Mouse (Mus musculus): Measurements from ENCODE around the gene Slc22a8.

The Slc22a8 gene

GRCm38 (mm10) chr19:8590954-8591353 lies at the start of gene Slc22a8:
Gene Slc22a8 (plus strand): TSS chr19:8591254.
- no peak for DNase-seq (ENCODE audit: low read depth, low spot score)

- no peak for DNase-seq (ENCODE audit: low read depth, low spot score)
Observed at GRCm38 (mm10) chr19:8558897-8559296, 32.2 kb upstream of the Slc22a8 start.

GRCm38 (mm10) chr19:8564021-8564420 lies 27.0 kb upstream of the Slc22a8 start:
- DNase-seq (ENCODE audit: low read depth, low spot score): no peak

- DNase-seq (ENCODE audit: low read depth, low spot score): no peak
Observed at GRCm38 (mm10) chr19:8564469-8564868, 26.6 kb upstream of the Slc22a8 start.

GRCm38 (mm10) chr19:8565262-8565661 lies 25.8 kb upstream of the Slc22a8 start:
- no peak for DNase-seq (ENCODE audit: low read depth, low spot score)

- DNase-seq (ENCODE audit: low read depth, low spot score): peak; percentile 54
Observed at GRCm38 (mm10) chr19:8565985-8566384, 25.1 kb upstream of the Slc22a8 start.

GRCm38 (mm10) chr19:8567104-8567880 lies 23.8 kb upstream of the Slc22a8 start:
- peak; percentile 54 for DNase-seq (ENCODE audit: low read depth, low spot score)

GRCm38 (mm10) chr19:8569453-8569863 lies 21.6 kb upstream of the Slc22a8 start:
- DNase-seq (ENCODE audit: low read depth, low spot score): no peak

GRCm38 (mm10) chr19:8570341-8571040 lies 20.6 kb upstream of the Slc22a8 start:
- DNase-seq (ENCODE audit: low read depth, low spot score): no peak

GRCm38 (mm10) chr19:8571746-8572145 lies 19.3 kb upstream of the Slc22a8 start:
- no peak for DNase-seq (ENCODE audit: low read depth, low spot score)

- DNase-seq (ENCODE audit: low read depth, low spot score): no peak
Observed at GRCm38 (mm10) chr19:8572485-8572884, 18.6 kb upstream of the Slc22a8 start.

GRCm38 (mm10) chr19:8577432-8577831 lies 13.6 kb upstream of the Slc22a8 start:
- no peak for DNase-seq (ENCODE audit: low read depth, low spot score)

- DNase-seq (ENCODE audit: low read depth, low spot score): peak; percentile 58
Observed at GRCm38 (mm10) chr19:8578293-8578969, 12.6 kb upstream of the Slc22a8 start.

- no peak for DNase-seq (ENCODE audit: low read depth, low spot score)
Observed at GRCm38 (mm10) chr19:8578970-8579342, 12.1 kb upstream of the Slc22a8 start.

GRCm38 (mm10) chr19:8585298-8585697 lies 5.8 kb upstream of the Slc22a8 start:
- no peak for DNase-seq (ENCODE audit: low read depth, low spot score)

GRCm38 (mm10) chr19:8585899-8586298 lies 5.2 kb upstream of the Slc22a8 start:
- DNase-seq (ENCODE audit: low read depth, low spot score): no peak

GRCm38 (mm10) chr19:8586350-8586749 lies 4.7 kb upstream of the Slc22a8 start:
- DNase-seq (ENCODE audit: low read depth, low spot score): no peak

- no peak for DNase-seq (ENCODE audit: low read depth, low spot score)
Observed at GRCm38 (mm10) chr19:8587315-8587714, 3.7 kb upstream of the Slc22a8 start.

GRCm38 (mm10) chr19:8592155-8592554 lies 1.1 kb downstream of the Slc22a8 start:
- DNase-seq (ENCODE audit: low read depth, low spot score): no peak

- no peak for DNase-seq (ENCODE audit: low read depth, low spot score)
Observed at GRCm38 (mm10) chr19:8592873-8593408, 1.9 kb downstream of the Slc22a8 start.

GRCm38 (mm10) chr19:8593833-8594232 lies 2.8 kb downstream of the Slc22a8 start:
- DNase-seq (ENCODE audit: low read depth, low spot score): no peak

GRCm38 (mm10) chr19:8594518-8594917 lies 3.5 kb downstream of the Slc22a8 start:
- no peak for DNase-seq (ENCODE audit: low read depth, low spot score)

Measured in retina, postnatal 7 days (tissue).